Comparison of ENCODE assay signal across 24 mouse cellular contexts in genomic region chr8:94454905-94455304, GRCm38 (mm10). TPM values are rescaled to one million over a fixed set of nuclear protein-coding genes. Genes with fewer than 3 reads are reported as not detected.
"Had no signal": no experiment of that assay in that cellular context is flagged by ENCODE, and none has a peak within 500 bp of the region (broad histone marks: within the 10 kb centered on the region; RNA-seq: fewer than 3 reads in every experiment).

No protein-coding gene starts in this region.

- H3K9ac ChIP-seq: heart, embryonic 13.5 days; heart, embryonic 15.5 days; hindbrain, embryonic 12.5 days; hindbrain, embryonic 14.5 days; intestine, embryonic 15.5 days; limb, embryonic 12.5 days; liver, embryonic 13.5 days had no signal

- H3K27ac ChIP-seq: gastrocnemius, adult 2 months; heart, adult 2 months; heart, embryonic 13.5 days; heart, embryonic 15.5 days; hindbrain, embryonic 10.5 days; hindbrain, embryonic 12.5 days; hindbrain, embryonic 14.5 days; intestine, embryonic 15.5 days; layer of hippocampus, adult 2 months; left cerebral cortex, adult 2 months; limb, embryonic 10.5 days; limb, embryonic 12.5 days; liver, embryonic 13.5 days had no signal

- H3K27me3 ChIP-seq: heart, embryonic 13.5 days; heart, embryonic 15.5 days; hindbrain, embryonic 12.5 days; intestine, embryonic 15.5 days; limb, embryonic 12.5 days; liver, embryonic 13.5 days had no signal

- H3K4me3 ChIP-seq: gastrocnemius, adult 2 months; heart, adult 2 months; heart, embryonic 13.5 days; heart, embryonic 15.5 days; hindbrain, embryonic 10.5 days; hindbrain, embryonic 12.5 days; intestine, embryonic 15.5 days; layer of hippocampus, adult 2 months; left cerebral cortex, adult 2 months; limb, embryonic 10.5 days; limb, embryonic 12.5 days; liver, embryonic 13.5 days had no signal

- ATAC-seq: hindbrain, embryonic 16.5 days; intestine, embryonic 15.5 days; intestine, postnatal 0 days had no signal

- DNase-seq: gastrocnemius, adult 2 months; gastrocnemius, postnatal 10 days; gastrocnemius, postnatal 25 days; heart, adult 2 months; heart, postnatal 4 days; kidney, adult 18-20 months; kidney, adult 8-10 months; kidney, postnatal 10 days; kidney, postnatal 25 days; kidney, postnatal 4 days; liver, embryonic 13.5 days had no signal

- H3K9me3 ChIP-seq: heart, embryonic 13.5 days; heart, embryonic 15.5 days; hindbrain, embryonic 10.5 days; hindbrain, embryonic 12.5 days; intestine, embryonic 15.5 days; limb, embryonic 10.5 days; limb, embryonic 12.5 days; liver, embryonic 13.5 days had no signal

- H3K4me1 ChIP-seq: heart, embryonic 13.5 days; heart, embryonic 15.5 days; hindbrain, embryonic 10.5 days; hindbrain, embryonic 12.5 days; intestine, embryonic 15.5 days; limb, embryonic 10.5 days; limb, embryonic 12.5 days; liver, embryonic 13.5 days had no signal

- H3K36me3 ChIP-seq: heart, embryonic 13.5 days; heart, embryonic 15.5 days; hindbrain, embryonic 10.5 days; hindbrain, embryonic 12.5 days; intestine, embryonic 15.5 days; limb, embryonic 10.5 days; limb, embryonic 12.5 days; liver, embryonic 13.5 days had no signal

- H3K4me2 ChIP-seq: heart, embryonic 11.5 days; heart, embryonic 13.5 days; heart, embryonic 15.5 days; hindbrain, embryonic 12.5 days; hindbrain, embryonic 14.5 days; intestine, embryonic 15.5 days; limb, embryonic 12.5 days; liver, embryonic 13.5 days had no signal

RNA-seq across cellular contexts. Expression of gene Nlrc5, which starts 20.7 kb away (rescaled TPM):
- polyA plus RNA-seq: heart, embryonic 11.5 days; limb, embryonic 10.5 days had no signal
